Mouse (Mus musculus): Measurements from ENCODE around the gene Nim1k. TPM values are rescaled to one million over a fixed set of nuclear protein-coding genes. Genes with fewer than 3 reads are reported as not detected.
A peak's percentile ranks its signal among the peaks of the same experiment; 100 is the strongest.
"Not testable (repeated sequence)": the region's sequence is repeated elsewhere in the genome, so short reads cannot be mapped to it uniquely, and the experiment has no call there.

Nim1k gene
- polyA plus RNA-seq, 1 experiment from 2014 or later: 2.8 TPM

DNA sequence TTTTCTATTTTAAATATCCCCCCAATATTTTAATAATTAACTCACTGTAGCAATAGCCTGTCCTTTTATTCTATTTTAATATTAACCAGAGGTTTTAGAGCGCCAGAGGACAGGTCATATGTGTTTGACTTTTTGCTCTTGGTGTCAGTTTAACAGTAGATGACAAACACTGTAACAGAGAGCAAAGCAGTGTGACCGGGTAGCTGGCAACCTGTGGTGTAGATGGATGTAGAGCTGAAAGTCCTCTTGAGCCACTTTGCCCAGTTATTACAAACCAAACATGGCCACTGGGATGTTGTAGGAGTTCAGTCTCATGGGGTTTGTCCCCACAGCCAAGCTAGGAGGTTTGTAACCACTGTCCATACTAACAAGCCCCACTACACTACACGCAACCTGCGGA lies 57.2 kb downstream of the Nim1k start:
- no peak for ATAC-seq (ENCODE audit: low FRiP score, low read depth)
- 92% methylated on average over 4 of the region's 4 CpGs for WGBS
- H3K27me3 ChIP-seq: no peaks in the 10 kb centered on the region
- no peak overlapping the region for H3K4me2 ChIP-seq (replicated peaks)
- no peak overlapping the region for H3K27ac ChIP-seq
- no peak overlapping the region for H3K9ac ChIP-seq
- H3K4me1 ChIP-seq: peaks cover 16% of the 10 kb centered on the region
- peaks cover 40% of the 10 kb centered on the region for H3K36me3 ChIP-seq
- H3K9me3 ChIP-seq: no peaks in the 10 kb centered on the region
- H3K4me3 ChIP-seq: no peak overlapping the region

DNA sequence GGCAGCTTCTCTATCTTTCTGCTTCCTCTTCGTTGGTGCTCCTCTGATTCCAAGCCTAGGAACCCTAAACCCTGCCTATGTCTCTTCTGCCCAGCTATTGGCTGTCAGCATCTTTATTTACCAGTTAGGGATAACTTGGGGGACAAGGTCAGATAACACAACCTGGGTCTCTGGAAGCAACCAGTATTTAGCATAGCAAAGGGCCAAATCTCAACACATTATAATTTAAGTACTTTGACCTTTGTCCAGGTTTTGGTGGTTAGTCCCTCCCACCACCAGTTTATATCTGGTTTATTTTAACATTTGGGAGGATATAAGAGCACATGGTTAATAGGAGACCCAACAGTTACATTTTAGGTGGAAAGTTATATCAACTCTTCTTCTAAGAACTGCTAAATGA lies 59.2 kb downstream of the Nim1k start:
- no peak for ATAC-seq (ENCODE audit: low FRiP score, low read depth)
- H3K9ac ChIP-seq: no peak overlapping the region
- H3K27ac ChIP-seq: no peak overlapping the region
- H3K4me3 ChIP-seq: no peak overlapping the region
- peaks cover 25% of the 10 kb centered on the region for H3K36me3 ChIP-seq
- H3K4me2 ChIP-seq (replicated peaks): no peak overlapping the region
- peaks cover 34% of the 10 kb centered on the region for H3K4me1 ChIP-seq
- no peaks in the 10 kb centered on the region for H3K27me3 ChIP-seq
- 77% methylated on average over 1 of the region's 1 CpGs for whole genome bisulfite sequencing
- no peaks in the 10 kb centered on the region for H3K9me3 ChIP-seq

GRCm38 (mm10) chr13:119695676-119696075 lies 60.0 kb downstream of the Nim1k start:
- 59% methylated on average over 4 of the region's 4 CpGs for WGBS
- H3K36me3 ChIP-seq: peaks cover 20% of the 10 kb centered on the region
- peak overlapping the region; percentile 31; the same call in 1 of the 2 replicates for H3K9ac ChIP-seq
- H3K4me2 ChIP-seq (replicated peaks): no peak overlapping the region
- H3K4me1 ChIP-seq: peaks cover 38% of the 10 kb centered on the region
- H3K9me3 ChIP-seq: no peaks in the 10 kb centered on the region
- no peak for ATAC-seq (ENCODE audit: low FRiP score, low read depth)
- H3K4me3 ChIP-seq: no peak overlapping the region
- no peak overlapping the region for H3K27ac ChIP-seq
- no peaks in the 10 kb centered on the region for H3K27me3 ChIP-seq

DNA sequence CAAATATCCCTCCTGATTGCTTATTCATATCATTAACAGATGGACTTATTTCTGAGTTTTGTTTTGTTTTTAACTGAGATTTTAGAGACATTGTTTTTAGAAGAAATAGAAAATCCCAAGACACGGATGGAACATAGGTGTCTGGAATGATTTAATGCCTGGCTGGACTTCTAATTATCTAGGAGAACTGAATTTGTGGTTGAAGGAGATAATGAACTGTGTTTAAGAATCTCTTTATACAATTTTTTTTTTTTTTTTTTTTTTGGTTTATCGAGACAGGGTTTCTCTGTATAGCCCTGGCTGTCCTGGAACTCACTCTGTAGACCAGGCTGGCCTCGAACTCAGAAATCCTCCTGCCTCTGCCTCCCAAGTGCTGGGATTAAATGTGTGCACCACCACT lies 63.7 kb downstream of the Nim1k start:
- not testable (repeated sequence) for H3K27ac ChIP-seq; H3K9me3 ChIP-seq; H3K27me3 ChIP-seq; H3K36me3 ChIP-seq; ATAC-seq (ENCODE audit: low FRiP score, low read depth); H3K9ac ChIP-seq
- Histone ChIP-seq H3K4me1 (peaks cover 44% of the 10 kb centered on the region), H3K4me2 (replicated peaks) (peak overlapping the region; percentile 90), H3K4me3 (peak overlapping the region; percentile 97)
- 80% methylated on average over 3 of the region's 3 CpGs for WGBS

- 2% methylated on average over 7 of the region's 7 CpGs for WGBS
- Histone ChIP-seq H3K4me2 (replicated peaks) (peak overlapping the region; percentile 90), H3K4me3 (peak overlapping the region; percentile 97), H3K27ac (peak overlapping the region; percentile 98), H3K9ac (peak overlapping the region; percentile 95), H3K4me1 (peaks cover 44% of the 10 kb centered on the region), H3K9me3 (no peaks in the 10 kb centered on the region), H3K36me3 (0 out of 2 replicates have a peak, but pooled peaks cover 5% of the 10 kb centered on the region), H3K27me3 (no peaks in the 10 kb centered on the region)
- ATAC-seq (ENCODE audit: low FRiP score, low read depth): no peak; the same call in 1 of the 2 replicates
Observed at GRCm38 (mm10) chr13:119690876-119691620, 64.6 kb downstream of the Nim1k start.

- peaks cover 40% of the 10 kb centered on the region for H3K4me1 ChIP-seq
- ATAC-seq (ENCODE audit: low FRiP score, low read depth): peak; percentile 99
Observed at GRCm38 (mm10) chr13:119690039-119690728, 65.5 kb downstream of the Nim1k start, which contains the start of gene Hmgcs1. Gene Hmgcs1, plus strand, starts transcription at chr13:119690379.

DNA sequence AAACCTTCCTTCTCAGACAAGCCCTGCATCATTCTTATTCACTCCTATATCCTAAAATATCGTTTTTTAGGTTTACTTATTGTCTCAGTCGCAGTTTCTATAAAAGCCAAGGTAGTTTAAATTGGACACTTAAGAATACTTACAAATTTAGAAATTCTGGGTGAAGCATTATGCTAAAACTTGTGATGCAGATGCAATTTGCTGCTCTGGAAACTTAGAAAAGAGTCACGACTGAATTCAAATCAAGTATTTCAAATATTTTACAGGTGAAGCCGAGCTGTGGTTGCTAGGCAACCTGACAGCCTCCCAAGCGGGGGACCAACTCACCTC lies 66.0 kb downstream of the Nim1k start:
- Histone ChIP-seq H3K4me2 (replicated peaks) (peak overlapping the region; percentile 54), H3K27ac (no peak overlapping the region), H3K9ac (no peak overlapping the region)

More at GRCm38 (mm10) chr13:119690039-119690728, 65.5 kb downstream of the Nim1k start, which contains the start of gene Hmgcs1:
- Histone ChIP-seq H3K9ac (peak within 1 kb of the TSS; percentile 95), H3K9me3 (no peaks in the 10 kb centered on the region), H3K4me2 (replicated peaks) (peak within 1 kb of the TSS; percentile 90), H3K4me3 (peak within 1 kb of the TSS; percentile 97), H3K27me3 (no peaks in the 10 kb centered on the region), H3K27ac (peak within 1 kb of the TSS; percentile 98), H3K36me3 (0 out of 2 replicates have a peak, but pooled peaks cover 5% of the 10 kb centered on the region)
- under 1% methylated on average over 58 of the region's 59 CpGs for WGBS

GRCm38 (mm10) chr13:119684416-119685177 lies 71.1 kb downstream of the Nim1k start:
- WGBS: 44% methylated on average over 11 of the region's 11 CpGs
- H3K9me3 ChIP-seq: no peaks in the 10 kb centered on the region
- no peak for ATAC-seq (ENCODE audit: low FRiP score, low read depth)

More for the DNA sequence above, 66.0 kb downstream of the Nim1k start:
- no peak for ATAC-seq (ENCODE audit: low FRiP score, low read depth)
- Histone ChIP-seq H3K27me3 (no peaks in the 10 kb centered on the region), H3K4me3 (peak overlapping the region; percentile 97), H3K9me3 (no peaks in the 10 kb centered on the region), H3K4me1 (peaks cover 37% of the 10 kb centered on the region), H3K36me3 (0 out of 2 replicates have a peak, but pooled peaks cover 5% of the 10 kb centered on the region)
- 9% methylated on average over 5 of the region's 5 CpGs for WGBS

GRCm38 (mm10) chr13:119681161-119681560 lies 74.5 kb downstream of the Nim1k start:
- no peaks in the 10 kb centered on the region for H3K27me3 ChIP-seq
- H3K27ac ChIP-seq: no peak overlapping the region
- H3K4me1 ChIP-seq: peaks cover 12% of the 10 kb centered on the region; the same call in 1 of the 2 replicates
- no peaks in the 10 kb centered on the region for H3K9me3 ChIP-seq
- no peak overlapping the region for H3K4me3 ChIP-seq
- no peak overlapping the region for H3K4me2 ChIP-seq (replicated peaks)
- no peak overlapping the region for H3K9ac ChIP-seq
- 72% methylated on average over 3 of the region's 3 CpGs for WGBS
- ATAC-seq (ENCODE audit: low FRiP score, low read depth): no peak
- H3K36me3 ChIP-seq: no peaks in the 10 kb centered on the region

More at GRCm38 (mm10) chr13:119684416-119685177, 71.1 kb downstream of the Nim1k start:
- Histone ChIP-seq H3K4me1 (peaks cover 7% of the 10 kb centered on the region; the same call in 1 of the 2 replicates), H3K36me3 (no peaks in the 10 kb centered on the region), H3K27me3 (no peaks in the 10 kb centered on the region), H3K4me3 (no peak overlapping the region), H3K9ac (no peak overlapping the region), H3K4me2 (replicated peaks) (no peak overlapping the region), H3K27ac (no peak overlapping the region)

- Histone ChIP-seq H3K27ac (no peak overlapping the region), H3K36me3 (no peaks in the 10 kb centered on the region), H3K9me3 (no peaks in the 10 kb centered on the region), H3K4me1 (peaks cover 12% of the 10 kb centered on the region; the same call in 1 of the 2 replicates), H3K4me3 (no peak overlapping the region), H3K9ac (no peak overlapping the region), H3K27me3 (no peaks in the 10 kb centered on the region), H3K4me2 (replicated peaks) (no peak overlapping the region)
- no peak for ATAC-seq (ENCODE audit: low FRiP score, low read depth)
- 49% methylated on average over 2 of the region's 2 CpGs for WGBS
Observed at GRCm38 (mm10) chr13:119679721-119680120, 76.0 kb downstream of the Nim1k start.

DNA sequence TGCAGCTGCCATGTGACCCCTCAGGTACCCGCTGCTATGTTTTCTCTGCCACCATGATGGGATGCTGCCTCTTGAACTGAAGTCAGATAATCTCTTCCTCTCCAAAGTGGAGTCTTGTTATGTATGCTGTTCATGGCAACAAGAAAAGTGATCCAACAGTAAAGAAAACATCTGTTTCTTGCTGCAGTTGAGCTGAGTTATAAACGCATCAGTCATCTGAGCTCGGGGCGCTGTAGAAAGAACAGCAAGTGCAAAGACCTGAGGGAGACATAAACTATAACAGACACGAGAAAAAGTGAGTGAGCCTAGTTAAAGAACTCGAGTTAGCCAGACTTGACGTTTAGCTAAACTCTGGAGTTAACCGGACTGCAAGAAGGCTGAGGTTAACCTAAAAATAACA lies 76.9 kb downstream of the Nim1k start:
- Histone ChIP-seq H3K4me2 (replicated peaks) (no peak overlapping the region), H3K4me3 (no peak overlapping the region)
- 28% methylated on average over 8 of the region's 8 CpGs for WGBS

More for the DNA sequence above, 76.9 kb downstream of the Nim1k start:
- Histone ChIP-seq H3K4me1 (0 out of 2 replicates have a peak, but pooled peaks cover 12% of the 10 kb centered on the region), H3K9ac (no peak overlapping the region), H3K36me3 (no peaks in the 10 kb centered on the region), H3K27me3 (no peaks in the 10 kb centered on the region), H3K9me3 (no peaks in the 10 kb centered on the region), H3K27ac (peak overlapping the region; percentile 55; the same call in 1 of the 2 replicates)
- ATAC-seq (ENCODE audit: low FRiP score, low read depth): peak; percentile 73

Measured in limb, embryonic 13.5 days (tissue).